Mouse (Mus musculus) cerebellum, adult 2 months (tissue): ENCODE data around the gene Itga5. TPM values are rescaled to one million over a fixed set of nuclear protein-coding genes. Genes with fewer than 3 reads are reported as not detected.
A peak's percentile ranks its signal among the peaks of the same experiment; 100 is the strongest.

ENCODE experiments used
- DNase-seq, 2 experiments: peaks; one replicate each; pipeline ENCODE4 v3.0.0; 2021
- H3K27ac ChIP-seq: fragments of 200-500 bp; 2 replicates; pipeline ENCODE4 v1.5.1; 2012; ENCODE audit warnings: low read length, control low read depth, inconsistent platforms; ENCODE audit not compliant: insufficient read depth
- H3K27me3 ChIP-seq: fragments of 200-500 bp; 2 replicates; pipeline ENCODE4 v1.6.1; 2012; ENCODE audit warnings: inconsistent platforms, mild to moderate bottlenecking, low read length, moderate library complexity; ENCODE audit not compliant: control insufficient read depth, insufficient read depth
- H3K4me1 ChIP-seq: fragments of 200-500 bp; 2 replicates; pipeline ENCODE4 v1.6.1; 2011; ENCODE audit warnings: low read length; ENCODE audit not compliant: control insufficient read depth, insufficient read depth
- H3K4me3 ChIP-seq: fragments of 200-500 bp; replicated peaks from 2 replicates; pipeline ENCODE3; 2011; ENCODE audit warnings: mild to moderate bottlenecking, low read depth, low read length, control low read depth; ENCODE audit not compliant: insufficient read depth
- CTCF ChIP-seq: fragments of 200-500 bp; IDR thresholded peaks from 2 replicates; pipeline ENCODE4 v1.5.1; 2011; ENCODE audit warnings: low read depth, mild to moderate bottlenecking, control low read depth, low read length, moderate library complexity, borderline replicate concordance; ENCODE audit not compliant: insufficient read depth
- POLR2A ChIP-seq: fragments of 200-500 bp; IDR thresholded peaks from 2 replicates; pipeline ENCODE4 v1.6.1; 2011; ENCODE audit warnings: low read length, control low read depth, borderline replicate concordance; ENCODE audit not compliant: insufficient read depth
- WGBS: fragments of 180-500 bp; shearing (Covaris S2); methylation state at CpG from one replicate; pipeline ENCODE4 v1.1.7; 2018; 5-methylcytosine and 5-hydroxymethylcytosine counted together
- polyA plus RNA-seq: library from polyadenylated mRNA; depleted of rRNA; stranded (reverse); fragments of >200 nt; gene quantifications from 2 replicates; pipeline ENCODE4 v1.2.3, GENCODE M21; 2012

Gene Itga5
- polyA plus RNA-seq, 1 experiment = 1.6 TPM

GRCm38 (mm10) chr15:103304616-103304969 lies 62.0 kb downstream of the Itga5 start:
- H3K4me3 ChIP-seq = peak overlapping the region; percentile 51
- peak in 1 of 2 experiments; percentile 33 for DNase-seq
- H3K27me3 ChIP-seq = no peaks in the 10 kb centered on the region
- peak overlapping the region; percentile 41 for H3K27ac ChIP-seq
- peaks cover 5% of the 10 kb centered on the region for H3K4me1 ChIP-seq
- no peak for TF ChIP-seq CTCF
- no peak for TF ChIP-seq POLR2A
- under 1% methylated on average over 9 of the region's 9 CpGs for WGBS

- DNase-seq = peak in 1 of 2 experiments; percentile 52
- H3K27me3 ChIP-seq = no peaks in the 10 kb centered on the region
- H3K4me3 ChIP-seq = peak overlapping the region; percentile 51
- TF ChIP-seq POLR2A (no peak), CTCF (no peak)
- 16% methylated on average over 8 of the region's 8 CpGs for WGBS
- peaks cover 10% of the 10 kb centered on the region for H3K4me1 ChIP-seq
- peak overlapping the region; percentile 41 for H3K27ac ChIP-seq
These were observed 62.5 kb downstream of the Itga5 start for GRCm38 (mm10) chr15:103303916-103304615.

GRCm38 (mm10) chr15:103302341-103303021 lies 64.1 kb downstream of the Itga5 start:
- WGBS = 76% methylated on average over 6 of the region's 6 CpGs
- TF ChIP-seq CTCF (no peak), POLR2A (no peak)
- no peak for DNase-seq
- H3K4me3 ChIP-seq = no peak overlapping the region
- H3K27me3 ChIP-seq = no peaks in the 10 kb centered on the region
- no peak overlapping the region for H3K27ac ChIP-seq
- H3K4me1 ChIP-seq = peaks cover 10% of the 10 kb centered on the region

DNA sequence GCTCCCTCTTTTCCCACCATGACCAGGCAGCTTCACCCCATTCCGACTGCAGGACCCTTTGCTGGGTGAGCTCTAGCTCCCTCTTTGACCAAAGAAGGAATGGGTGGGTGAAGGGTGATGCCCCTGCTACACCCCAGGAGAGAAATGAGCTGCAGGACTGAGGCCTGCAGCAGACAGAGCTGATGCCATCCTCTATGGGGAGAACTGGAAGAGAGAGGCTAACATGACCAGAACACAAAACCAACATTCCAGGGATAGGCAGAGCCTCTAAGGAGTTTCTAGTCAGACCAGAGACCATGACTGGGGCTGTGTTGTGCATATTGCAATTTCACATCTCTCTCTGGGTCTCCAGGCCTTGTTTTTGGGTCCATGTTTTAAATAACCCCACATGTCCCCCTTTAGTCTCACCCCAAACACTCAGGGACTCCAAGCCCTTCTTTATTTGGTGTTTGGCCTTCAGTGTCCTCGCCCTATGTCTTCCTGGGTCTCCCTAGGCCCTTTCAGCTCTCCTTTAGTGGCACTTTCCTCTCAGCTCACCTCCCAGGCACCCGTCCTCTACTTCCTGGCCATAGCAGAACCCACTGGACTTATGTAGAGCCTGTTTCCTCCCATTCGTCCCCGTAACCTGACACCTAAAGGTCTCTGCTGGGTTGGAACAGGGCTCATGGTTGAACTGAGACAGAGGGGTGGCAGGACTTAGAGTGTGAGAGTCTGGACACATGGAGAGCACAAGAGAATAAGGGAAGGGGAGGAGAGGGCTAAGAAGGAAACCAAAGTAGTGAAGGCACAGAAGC lies 64.8 kb downstream of the Itga5 start:
- peaks cover 10% of the 10 kb centered on the region for H3K4me1 ChIP-seq
- WGBS = 69% methylated on average over 5 of the region's 5 CpGs
- no peak for DNase-seq
- H3K27ac ChIP-seq = no peak overlapping the region
- no peak overlapping the region for H3K4me3 ChIP-seq
- no peaks in the 10 kb centered on the region for H3K27me3 ChIP-seq
- TF ChIP-seq CTCF (no peak), POLR2A (no peak)

- Histone ChIP-seq H3K27me3 (no peaks in the 10 kb centered on the region), H3K27ac (no peak overlapping the region), H3K4me1 (peaks cover 10% of the 10 kb centered on the region), H3K4me3 (no peak overlapping the region)
- TF ChIP-seq POLR2A = no peak
- no peak for TF ChIP-seq CTCF
- no peak for DNase-seq
- WGBS = 64% methylated on average over 2 of the region's 2 CpGs
These were observed 65.5 kb downstream of the Itga5 start for GRCm38 (mm10) chr15:103301046-103301445.

DNA sequence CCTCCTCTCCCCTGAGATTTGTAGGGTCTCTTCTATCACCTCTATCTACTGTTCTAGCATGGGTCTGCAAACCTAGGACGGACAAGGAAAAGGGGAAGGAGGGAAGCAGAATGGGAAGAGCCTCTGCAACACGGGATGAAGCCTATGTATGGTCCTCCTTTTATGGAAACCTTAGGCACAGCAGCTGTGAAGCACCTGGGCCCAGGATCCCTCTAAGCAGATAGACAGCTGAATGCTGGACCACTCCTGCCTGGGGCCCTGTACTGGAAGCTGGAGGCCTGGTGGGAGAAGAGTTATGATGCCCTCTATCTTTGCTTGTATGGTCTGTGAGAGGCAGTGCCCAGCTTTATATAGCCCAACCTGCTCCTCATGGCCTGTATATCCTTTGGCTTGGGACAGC lies 66.0 kb downstream of the Itga5 start:
- H3K4me3 ChIP-seq = peak overlapping the region; percentile 77

DNA sequence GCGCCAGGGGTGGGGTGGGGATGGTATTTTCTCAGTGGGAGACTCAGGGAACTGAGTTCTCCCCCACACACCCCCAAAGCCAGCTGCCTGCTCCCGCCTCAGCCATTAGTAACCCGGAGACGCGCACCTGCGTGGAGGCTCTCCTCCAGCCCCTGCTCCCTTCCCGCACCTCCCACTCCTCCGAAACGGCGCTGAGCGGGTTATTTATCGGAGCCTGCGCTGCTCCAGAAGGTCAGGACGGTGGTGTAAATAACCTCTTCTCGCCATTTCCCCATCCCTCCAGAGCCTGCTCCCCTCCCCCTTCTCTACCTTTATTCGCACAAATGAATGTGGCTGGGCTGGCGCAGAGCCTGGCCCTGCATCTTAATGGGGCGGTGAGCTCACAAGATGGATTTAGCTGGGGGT lies 66.5 kb downstream of the Itga5 start:
- Histone ChIP-seq H3K4me1 (peaks cover 10% of the 10 kb centered on the region), H3K27me3 (no peaks in the 10 kb centered on the region), H3K27ac (peak overlapping the region; percentile 77), H3K4me3 (peak overlapping the region; percentile 77)
- TF ChIP-seq POLR2A (0 out of 2 replicates have a peak, but pooled peaks have one; percentile 8), CTCF (no peak)
- 10% methylated on average over 18 of the region's 18 CpGs for WGBS
- peak; percentile 40 to 60 for DNase-seq

More for the DNA sequence above, 66.0 kb downstream of the Itga5 start:
- Histone ChIP-seq H3K27me3 (no peaks in the 10 kb centered on the region), H3K4me1 (peaks cover 10% of the 10 kb centered on the region), H3K27ac (peak overlapping the region; percentile 77)
- peak in 1 of 2 experiments; percentile 21 for DNase-seq
- WGBS = 23% methylated on average over 2 of the region's 2 CpGs
- TF ChIP-seq POLR2A = no peak
- TF ChIP-seq CTCF = no peak

DNA sequence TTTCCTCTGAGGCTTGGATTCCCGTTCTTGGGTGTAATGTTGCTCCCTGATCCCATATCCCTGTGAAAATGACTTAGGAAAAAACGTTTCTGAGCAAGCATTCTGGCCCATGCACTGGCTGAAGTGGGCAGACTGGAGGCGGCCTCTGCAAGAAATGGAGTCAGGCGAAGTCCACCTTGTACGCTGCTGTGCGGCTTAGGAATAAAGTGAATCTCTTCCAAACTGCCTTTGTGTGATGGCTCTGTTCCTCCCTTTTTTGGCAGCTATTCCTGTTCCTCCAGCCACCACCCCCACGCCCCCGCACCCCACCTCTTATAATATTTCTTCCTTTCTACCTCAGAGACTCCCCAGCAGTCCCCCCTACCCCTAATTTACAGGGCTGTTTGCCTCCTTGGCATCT lies 66.9 kb downstream of the Itga5 start:
- TF ChIP-seq CTCF (no peak), POLR2A (no peak)
- DNase-seq = no peak
- Histone ChIP-seq H3K4me1 (peaks cover 10% of the 10 kb centered on the region), H3K4me3 (peak overlapping the region; percentile 77), H3K27me3 (no peaks in the 10 kb centered on the region), H3K27ac (peak overlapping the region; percentile 77)
- WGBS = 27% methylated on average over 8 of the region's 8 CpGs
